Mouse (Mus musculus) hematopoietic stem cell, adult 5-6 weeks (primary cell): ENCODE measurements around the gene Enox1. TPM values are rescaled to one million over a fixed set of nuclear protein-coding genes. Genes with fewer than 3 reads are reported as not detected.

Source experiments
- ATAC-seq, 2 experiments: fragments of 125-278 bp in 1 of 2; replicated peaks in 1 of 2; 2 replicates each; pipeline ENCODE4 v1.8.0; 2016 to 2017; ENCODE audit warnings: inconsistent platforms in 2 of 2, mild to moderate bottlenecking in 2 of 2, moderate number of reproducible peaks in 2 of 2, low read depth in 1 of 2, moderate TSS enrichment in 1 of 2; ENCODE audit not compliant: low FRiP score in 2 of 2, poor library complexity in 2 of 2, severe bottlenecking in 2 of 2, insufficient read depth in 1 of 2, low TSS enrichment in 1 of 2
- total RNA-seq: library from RNA; stranded (forward); fragments of 172-1452, 232-1000 nt; gene quantifications from 2 replicates; pipeline ENCODE4 v1.2.3, GENCODE M21; 2017

Gene Enox1
- total RNA-seq, 1 experiment from 2014 or later: 0.50 TPM

DNA sequence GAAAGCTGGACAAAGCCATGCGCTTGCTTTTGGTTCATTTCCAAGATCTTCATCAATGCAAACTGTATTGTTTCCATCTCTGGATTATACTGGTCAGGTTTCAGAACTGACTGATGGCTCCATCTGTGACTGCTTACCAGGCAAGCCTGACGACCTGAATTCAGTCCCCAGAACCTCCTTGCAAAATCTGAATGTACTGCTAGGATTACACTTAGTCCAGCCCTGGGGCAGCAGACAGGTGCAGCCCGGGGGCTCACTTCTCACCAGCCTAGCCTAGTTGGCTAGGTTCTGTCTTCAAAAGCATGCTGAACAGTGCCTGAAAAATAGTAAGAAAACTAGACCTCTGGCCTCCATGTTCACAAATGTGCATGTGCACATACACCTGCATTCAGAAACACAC, 481.6 kb downstream of the Enox1 start:
- no peak for ATAC-seq

DNA sequence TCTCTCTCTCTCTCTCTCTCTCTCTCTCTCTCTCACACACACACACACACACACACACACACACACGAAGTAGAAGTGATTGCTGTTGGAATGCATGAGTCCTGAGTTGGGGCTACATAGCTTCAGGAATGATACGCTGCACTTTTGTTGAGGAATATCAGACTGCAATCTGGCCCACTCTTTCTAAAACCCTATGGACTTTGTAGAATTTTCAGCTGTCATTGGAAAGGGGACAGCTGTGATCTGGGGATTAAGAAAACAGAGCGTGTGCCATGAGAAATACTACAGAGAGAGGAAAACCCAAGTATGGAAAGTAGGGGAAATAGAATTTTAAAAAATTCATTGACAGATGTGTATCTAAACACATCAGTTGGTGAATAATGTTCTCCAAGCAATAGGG, 482.1 kb downstream of the Enox1 start:
- ATAC-seq: no peak

GRCm38 (mm10) chr14:77639586-77639985, 483.0 kb downstream of the Enox1 start:
- no peak for ATAC-seq

- no peak for ATAC-seq
These were observed 485.8 kb downstream of the Enox1 start for GRCm38 (mm10) chr14:77642314-77642713.

DNA sequence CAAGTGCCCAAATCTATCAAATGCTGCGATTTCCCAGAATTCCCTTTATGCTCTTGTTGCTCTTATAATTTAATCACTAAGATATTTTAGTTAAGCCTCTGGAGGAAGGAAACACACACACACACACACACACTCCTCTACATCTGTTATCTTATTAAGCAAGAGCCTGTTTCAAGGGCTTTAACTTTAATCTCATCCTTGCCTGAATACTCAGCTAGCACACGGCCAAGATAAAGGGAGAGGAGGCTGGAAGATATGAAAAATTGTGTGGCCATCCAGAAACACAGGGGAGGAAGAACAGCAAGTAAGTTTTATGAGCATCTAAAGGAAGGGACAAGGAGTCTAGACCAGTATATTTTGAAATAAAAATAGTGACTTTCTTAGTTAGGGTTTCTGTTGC, 489.6 kb downstream of the Enox1 start:
- no peak for ATAC-seq

DNA sequence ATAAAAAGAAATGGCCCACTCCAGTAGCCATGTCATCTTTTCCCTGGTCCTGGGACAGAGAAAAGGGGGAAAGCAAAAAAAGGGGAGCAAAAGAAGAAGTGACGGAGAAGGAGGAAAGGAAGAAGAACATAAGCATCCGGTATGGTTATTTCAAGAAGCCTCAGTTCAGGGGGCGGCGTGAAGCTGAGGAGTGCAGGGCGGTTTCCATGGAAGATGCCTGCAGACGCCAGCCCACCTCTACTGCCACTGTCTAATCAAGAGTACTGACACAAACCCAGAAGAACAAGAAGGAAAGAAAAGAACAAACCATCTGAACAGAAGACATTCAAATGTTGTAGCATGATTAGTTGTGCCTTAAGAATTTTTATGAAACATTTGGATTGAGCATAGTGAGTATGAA, 490.5 kb downstream of the Enox1 start:
- no peak for ATAC-seq

DNA sequence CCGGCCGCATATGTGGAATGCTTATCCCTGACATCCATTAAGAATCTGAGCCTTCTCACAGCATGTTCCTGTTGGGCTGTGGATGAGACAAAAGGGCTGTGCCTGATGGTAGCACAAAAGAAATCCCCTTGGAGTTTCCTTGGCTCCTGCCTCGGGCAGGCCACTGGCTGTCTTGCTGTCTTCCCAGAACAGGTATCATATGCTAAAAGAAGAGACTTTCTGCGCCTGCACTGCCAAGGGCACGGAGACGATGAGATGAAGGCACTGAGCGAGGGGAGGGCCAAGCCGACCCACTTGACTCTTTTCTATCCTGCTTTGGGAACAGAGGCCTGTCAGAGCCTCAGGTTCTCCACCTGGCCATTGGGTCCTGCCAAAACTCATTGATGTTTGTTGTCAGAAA, 491.7 kb downstream of the Enox1 start:
- ATAC-seq: no peak

GRCm38 (mm10) chr14:77658739-77659138, 502.2 kb downstream of the Enox1 start:
- ATAC-seq: no peak

DNA sequence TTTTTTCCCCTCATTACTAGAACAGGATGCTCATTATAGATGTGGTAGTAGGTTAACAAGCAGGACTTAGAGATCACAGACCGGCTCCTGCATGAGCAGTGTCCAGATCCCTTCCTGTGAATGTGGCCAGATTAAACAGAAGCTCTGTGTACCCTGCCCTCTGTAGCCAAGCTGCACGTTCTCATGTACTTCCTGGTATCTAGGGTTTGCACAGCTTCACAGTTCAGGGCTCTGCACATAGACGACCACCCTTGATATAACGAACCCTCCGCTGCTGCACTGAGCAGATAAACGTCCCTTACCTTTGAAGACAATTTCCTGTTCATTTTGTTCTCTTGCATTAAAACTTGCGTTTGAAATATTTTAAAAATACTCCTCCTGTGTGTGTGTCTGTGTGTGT, 505.7 kb downstream of the Enox1 start:
- ATAC-seq: no peak

DNA sequence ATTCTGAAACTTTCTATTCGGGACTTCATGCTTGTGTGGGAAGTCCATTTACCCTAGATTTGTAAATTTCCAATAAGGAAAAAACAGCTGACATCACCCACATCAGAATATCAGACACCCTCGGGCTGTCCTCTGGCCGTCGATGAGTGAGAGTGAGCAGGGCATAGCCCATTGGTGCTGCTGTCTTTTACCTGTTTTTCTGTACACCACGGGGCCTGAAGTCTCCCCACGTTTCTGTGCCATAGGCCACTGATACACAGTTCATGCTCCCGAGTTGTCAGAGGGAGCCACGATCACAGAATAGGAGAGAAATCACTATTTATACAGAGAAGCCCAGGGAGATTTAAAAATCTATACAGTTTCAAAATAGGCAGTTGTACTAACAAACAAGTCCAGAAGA, 506.4 kb downstream of the Enox1 start:
- ATAC-seq: no peak

DNA sequence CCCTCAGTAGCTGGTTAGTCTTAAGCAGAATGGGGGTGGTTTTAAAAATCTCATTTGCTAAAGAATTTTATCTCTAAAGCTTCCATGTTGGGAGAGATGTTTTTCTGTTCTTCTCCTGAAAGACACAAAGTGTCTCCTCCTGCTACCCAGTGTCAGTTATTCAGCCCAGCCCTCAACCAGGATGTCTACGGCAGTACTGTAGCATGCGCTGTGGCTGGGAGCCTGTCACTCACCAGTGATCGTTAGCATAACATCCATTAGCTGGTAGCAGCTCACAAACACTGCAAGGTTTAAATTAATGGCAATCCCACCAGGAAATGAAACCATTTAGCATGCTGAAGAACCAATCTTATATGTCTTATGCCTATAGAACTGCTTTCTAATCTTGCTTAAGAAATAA, 511.5 kb downstream of the Enox1 start:
- no peak for ATAC-seq

DNA sequence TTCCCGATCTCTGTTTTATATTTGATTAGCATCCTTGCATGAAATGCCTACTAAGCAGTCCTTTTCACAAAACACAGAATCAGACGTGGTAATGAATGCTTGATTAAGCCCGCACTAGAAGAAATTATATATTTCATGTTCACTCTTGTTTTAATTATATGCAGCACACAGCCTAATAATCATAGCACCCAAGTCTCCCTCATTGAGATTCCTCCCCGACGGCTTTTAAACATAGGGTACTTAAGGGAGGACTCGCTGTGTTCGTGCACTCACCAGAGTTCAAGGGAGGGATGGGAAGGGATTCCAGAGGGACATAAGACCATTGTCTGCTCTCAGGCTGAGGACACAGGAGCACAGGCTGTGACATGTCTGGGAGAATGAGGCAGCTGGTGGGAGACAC, 512.9 kb downstream of the Enox1 start:
- no peak for ATAC-seq

GRCm38 (mm10) chr14:77670945-77671344, 514.4 kb downstream of the Enox1 start:
- 0 out of 4 replicates have a peak, but pooled peaks of 1 of the 2 experiments have one; percentile 32 for ATAC-seq

- ATAC-seq: no peak
These were observed 515.4 kb downstream of the Enox1 start for GRCm38 (mm10) chr14:77671961-77672360.

- 0 out of 4 replicates have a peak, but pooled peaks of 1 of the 2 experiments have one; percentile 12 for ATAC-seq
These were observed 516.6 kb downstream of the Enox1 start for GRCm38 (mm10) chr14:77673138-77673537.

DNA sequence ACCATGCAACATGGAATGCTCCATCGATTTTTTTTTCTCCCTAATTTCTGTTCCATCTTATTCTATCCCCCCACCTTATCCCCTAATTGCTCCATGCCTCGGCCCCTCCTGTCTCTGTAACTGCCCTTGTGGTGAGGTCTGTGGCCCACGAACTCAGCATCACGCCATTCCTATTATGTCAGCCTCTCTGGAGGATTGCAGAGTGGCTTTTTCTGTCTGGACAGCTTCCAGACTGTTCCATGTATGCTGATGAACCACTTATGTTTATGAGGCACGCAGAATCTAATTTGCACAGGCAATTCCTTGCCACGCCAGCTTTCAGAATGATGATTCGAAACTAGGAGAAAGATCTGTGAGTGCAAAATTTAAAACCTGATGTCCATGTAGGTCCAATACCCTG, 521.4 kb downstream of the Enox1 start:
- ATAC-seq: no peak

GRCm38 (mm10) chr14:77679877-77680276, 523.3 kb downstream of the Enox1 start:
- no peak for ATAC-seq

DNA sequence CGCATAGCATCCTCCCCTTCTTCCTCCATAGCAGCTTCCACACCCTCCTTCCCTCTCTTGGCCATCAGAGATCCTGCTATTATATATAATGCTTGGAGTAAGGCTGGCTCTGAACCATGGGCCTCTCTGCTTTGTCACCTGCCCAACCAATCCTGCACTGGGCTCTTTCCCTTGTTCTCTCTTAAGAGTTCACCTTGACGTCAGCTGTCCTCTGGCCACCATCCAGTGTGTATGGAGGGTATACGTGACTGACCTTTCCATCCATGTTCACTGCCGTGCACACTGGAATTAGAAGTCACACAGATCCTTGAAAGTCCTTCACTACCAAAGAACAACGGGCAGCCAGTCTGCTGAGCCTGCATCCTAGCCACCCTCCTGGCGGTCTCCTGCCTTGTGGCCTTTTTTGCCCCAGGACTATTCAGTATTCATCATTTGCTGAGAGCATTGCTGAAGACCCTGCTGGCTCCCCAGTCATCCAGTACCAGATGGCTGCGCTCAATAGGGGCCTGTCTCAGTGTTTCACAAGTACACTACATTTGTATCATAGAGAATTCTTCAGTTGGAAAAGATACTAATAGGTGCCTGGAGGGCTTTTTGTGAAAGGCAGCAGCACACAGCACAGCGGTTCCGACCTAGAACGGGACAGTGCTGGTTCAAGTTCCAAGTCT, 526.5 kb downstream of the Enox1 start:
- no peak for ATAC-seq

DNA sequence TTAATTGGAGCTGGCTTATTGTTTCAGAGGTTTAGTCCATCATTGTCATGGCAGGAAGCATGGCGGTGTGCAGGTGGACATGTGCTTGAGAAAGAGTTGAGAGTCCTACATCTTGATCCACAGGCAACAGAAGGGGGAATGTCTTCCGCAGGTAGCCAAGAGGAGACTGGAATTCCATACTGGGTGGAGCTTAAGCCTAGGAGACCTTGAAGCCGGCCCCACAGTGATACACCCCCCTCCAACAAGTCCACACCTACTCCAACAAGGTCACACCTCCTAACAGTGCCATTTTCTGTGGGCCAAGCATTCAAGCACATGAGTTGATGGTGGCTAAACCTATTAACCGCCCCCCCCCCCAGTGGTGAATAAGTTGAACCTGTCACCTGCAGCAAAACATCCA, 533.3 kb downstream of the Enox1 start:
- ATAC-seq: no peak
